21 mouse cellular contexts compared by ENCODE assay signal in the genomic region with DNA sequence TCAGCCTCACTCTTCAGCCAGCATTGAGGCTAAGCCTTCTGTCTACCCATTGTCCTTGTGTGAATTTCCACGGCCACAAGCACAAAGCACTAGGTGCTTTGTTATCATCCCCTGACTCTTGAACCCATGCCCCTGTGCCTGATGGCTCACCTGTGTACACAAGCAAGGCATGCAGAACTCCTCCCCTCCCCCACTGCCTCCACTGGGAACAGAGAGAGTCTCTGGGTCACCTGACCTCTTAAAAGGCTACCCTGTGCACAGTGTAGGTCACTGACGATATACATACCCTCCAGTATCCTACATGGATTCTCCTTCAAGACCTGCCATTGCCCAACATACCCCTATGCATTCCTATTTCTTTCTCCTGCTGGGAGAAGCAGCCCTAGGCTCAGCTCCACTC. TPM values are rescaled to one million over a fixed set of nuclear protein-coding genes. Genes with fewer than 3 reads are reported as not detected.
A peak's percentile ranks its signal among the peaks of the same experiment; 100 is the strongest.
DNase-seq lines count a peak whose midpoint lies in the region; ATAC-seq and TF ChIP-seq lines count a peak whose summit lies in the region.
"Had no signal": no experiment of that assay in that cellular context is flagged by ENCODE, and none has a peak within 500 bp of the region (broad histone marks: within the 10 kb centered on the region; RNA-seq: fewer than 3 reads in every experiment).

No protein-coding gene starts in this region.

- H3K9me3 ChIP-seq in intestine, embryonic 16.5 days (ENCODE audit: control insufficient read depth, low read length): no peaks in the 10 kb centered on the region
- H3K9me3 ChIP-seq: embryonic facial prominence, embryonic 15.5 days; forebrain, embryonic 10.5 days; hindbrain, embryonic 15.5 days had no signal

- 0 out of 2 replicates have a peak overlapping the region, but pooled peaks have one; percentile 7 for H3K4me3 ChIP-seq in intestine, embryonic 16.5 days (ENCODE audit: low read length)
- H3K4me3 ChIP-seq in small intestine, adult 2 months (ENCODE audit: low read depth, low read length): peak overlapping the region; percentile 6; the same call in 1 of the 2 replicates
- H3K4me3 ChIP-seq in layer of hippocampus, adult 2 months: no peak overlapping the region
- H3K4me3 ChIP-seq: embryonic facial prominence, embryonic 15.5 days; forebrain, embryonic 10.5 days; hindbrain, embryonic 15.5 days; left cerebral cortex, adult 2 months had no signal

- H3K36me3 ChIP-seq in intestine, embryonic 16.5 days (ENCODE audit: control insufficient read depth, insufficient read depth, low read length): no peaks in the 10 kb centered on the region
- H3K36me3 ChIP-seq in small intestine, adult 2 months (ENCODE audit: control insufficient read depth, insufficient read depth, low read length): peaks cover 15% of the 10 kb centered on the region
- H3K36me3 ChIP-seq: embryonic facial prominence, embryonic 15.5 days; forebrain, embryonic 10.5 days; hindbrain, embryonic 15.5 days had no signal

- no peak overlapping the region for H3K9ac ChIP-seq in intestine, embryonic 16.5 days (ENCODE audit: low read depth, low read length)
- H3K9ac ChIP-seq: embryonic facial prominence, embryonic 15.5 days; hindbrain, embryonic 15.5 days had no signal

- no peak for TF ChIP-seq POLR2A in small intestine, adult 2 months (IDR thresholded peaks at IDR 0.05; ENCODE audit: low read depth, low read length)

- H3K4me1 ChIP-seq in intestine, embryonic 16.5 days (ENCODE audit: control insufficient read depth, insufficient read depth, low read length): peaks cover 20% of the 10 kb centered on the region
- H3K4me1 ChIP-seq in small intestine, adult 2 months (ENCODE audit: control insufficient read depth, insufficient read depth, insufficient read length, low read length): peaks cover 31% of the 10 kb centered on the region; the same call in 1 of the 2 replicates

- peak; percentile 10 for ATAC-seq in intestine, embryonic 16.5 days
- ATAC-seq: lung, postnatal 0 days; midbrain, embryonic 16.5 days had no signal

- WGBS in intestine, embryonic 16.5 days: 55% methylated on average over 2 of the region's 2 CpGs
- 21% methylated on average over 2 of the region's 2 CpGs for WGBS in small intestine, adult 2 months

- peak; percentile 59 for DNase-seq in kidney, adult 9 months
- no peak for DNase-seq in kidney, postnatal 14 days
- DNase-seq in kidney, postnatal 25 days: peak; percentile 62 to 68
- DNase-seq in layer of hippocampus, adult 2 months (ENCODE audit: low spot score in 2 of 2): no peak
- no peak for DNase-seq in right cerebral cortex, postnatal 25 days
- DNase-seq: adrenal gland, adult 2 months; cerebellum, postnatal 14 days; embryo, embryonic 11 days; heart, postnatal 36 days; retina, postnatal 1 day had no signal

- peak overlapping the region; percentile 42; the same call in 1 of the 2 replicates for H3K4me2 ChIP-seq in intestine, embryonic 16.5 days (ENCODE audit: low read depth, low read length)
- H3K4me2 ChIP-seq: embryonic facial prominence, embryonic 15.5 days; heart, embryonic 11.5 days; hindbrain, embryonic 15.5 days had no signal

- peaks cover 23% of the 10 kb centered on the region for H3K27me3 ChIP-seq in intestine, embryonic 16.5 days (replicated peaks; ENCODE audit: control insufficient read depth, insufficient read depth, low read length)
- no peaks in the 10 kb centered on the region for H3K27me3 ChIP-seq in small intestine, adult 2 months (ENCODE audit: control insufficient read depth, insufficient read depth, low read length)

- no peak for TF ChIP-seq CTCF in small intestine, adult 2 months (IDR thresholded peaks at IDR 0.05; ENCODE audit: extremely low read depth, insufficient read length, insufficient replicate concordance, low read depth, low read length)
- TF ChIP-seq CTCF in layer of hippocampus, adult 2 months (conservative IDR thresholded peaks at IDR 0.05): no peak

- H3K27ac ChIP-seq in intestine, embryonic 16.5 days (ENCODE audit: low read length): peak overlapping the region; percentile 77
- H3K27ac ChIP-seq in small intestine, adult 2 months (ENCODE audit: insufficient read depth, low read depth, low read length): peak overlapping the region; percentile 94
- no peak overlapping the region for H3K27ac ChIP-seq in layer of hippocampus, adult 2 months
- H3K27ac ChIP-seq: embryonic facial prominence, embryonic 15.5 days; forebrain, embryonic 10.5 days; hindbrain, embryonic 15.5 days; left cerebral cortex, adult 2 months had no signal

RNA-seq across cellular contexts. Expression of gene Tmprss2, which starts 4.2 kb away (rescaled TPM):
- polyA plus RNA-seq in intestine, embryonic 16.5 days (2015; fragmentation: Nextera tagmentation; extraction: Ambion mirVana): 26.3 and 33.1 TPM in 2 replicates
- polyA plus RNA-seq in small intestine, adult 2 months (2012; rRNA removed): 39.8 and 71.1 TPM in 2 replicates
- total RNA-seq in layer of hippocampus, adult 2 months (2021): not detected
- total RNA-seq: heart, postnatal 36 days; layer of hippocampus, adult 18-20 months; left cerebral cortex, adult 2 months; megakaryocyte-erythroid progenitor cell, adult 5-6 weeks had no signal

Comparison
In these comparisons a context has a peak if more than half of its experiments do, and no peak if none do; other contexts are left out.
1. DNase-seq: peak in kidney, adult 9 months (single experiment) and kidney, postnatal 25 days (2 of 2); none in kidney, postnatal 14 days (single experiment), layer of hippocampus, adult 2 months (0 of 2) and right cerebral cortex, postnatal 25 days (single experiment).